Mouse (Mus musculus) embryonic facial prominence, embryonic 15.5 days (tissue): ENCODE results near the gene Chm. TPM values are rescaled to one million over a fixed set of nuclear protein-coding genes. Genes with fewer than 3 reads are reported as not detected.
"Not testable (repeated sequence)": the region's sequence is repeated elsewhere in the genome, so short reads cannot be mapped to it uniquely, and the experiment has no call there.

Source experiments
- ATAC-seq: fragments of 200-750 bp; cut with Nextera tagmentation; 2 replicates; pipeline ENCODE4 v1.8.0; 2017; ENCODE audit warnings: low read depth, moderate TSS enrichment; ENCODE audit not compliant: insufficient number of reproducible peaks, low FRiP score, low TSS enrichment
- H3K27ac ChIP-seq: fragments of 300-500 bp; sonication (generic); replicated peaks from 2 replicates; pipeline ENCODE4 v1.5.1; 2015; ENCODE audit warnings: mild to moderate bottlenecking, inconsistent platforms
- H3K27me3 ChIP-seq: fragments of 300-500 bp; sonication (generic); 2 replicates; pipeline ENCODE4 v1.6.1; 2015; ENCODE audit warnings: inconsistent platforms
- H3K36me3 ChIP-seq: fragments of 300-500 bp; sonication (generic); 2 replicates; pipeline ENCODE4 v1.6.1; 2015; ENCODE audit warnings: mild to moderate bottlenecking, inconsistent platforms
- H3K4me1 ChIP-seq: fragments of 300-500 bp; sonication (generic); 2 replicates; pipeline ENCODE4 v1.6.1; 2015; ENCODE audit warnings: inconsistent platforms
- H3K4me2 ChIP-seq: fragments of 300-500 bp; sonication (generic); replicated peaks from 2 replicates; pipeline ENCODE4 v1.6.1; 2015; ENCODE audit warnings: mild to moderate bottlenecking, inconsistent platforms
- H3K4me3 ChIP-seq: fragments of 300-500 bp; sonication (generic); replicated peaks from 2 replicates; pipeline ENCODE4 v1.5.1; 2015; ENCODE audit warnings: mild to moderate bottlenecking, inconsistent platforms
- H3K9ac ChIP-seq: fragments of 300-500 bp; sonication (generic); 2 replicates; pipeline ENCODE4 v1.6.1; 2015; ENCODE audit warnings: inconsistent platforms
- H3K9me3 ChIP-seq: fragments of 300-500 bp; sonication (generic); replicated peaks from 2 replicates; pipeline ENCODE4 v1.6.1; 2016; ENCODE audit warnings: inconsistent platforms
- WGBS: fragments of 180-500 bp; shearing (Covaris S2); methylation state at CpG from one replicate; pipeline ENCODE4 v1.1.7; 2015; 5-methylcytosine and 5-hydroxymethylcytosine counted together
- polyA plus RNA-seq: library from polyadenylated mRNA; unstranded; fragments of >200 nt; fragmentation: Nextera tagmentation; extraction: Ambion mirVana; gene quantifications from 2 replicates; pipeline ENCODE4 v1.2.1, GENCODE M21; 2015

Gene Chm
- 11.2 and 12.2 TPM in 2 replicates for polyA plus RNA-seq

DNA sequence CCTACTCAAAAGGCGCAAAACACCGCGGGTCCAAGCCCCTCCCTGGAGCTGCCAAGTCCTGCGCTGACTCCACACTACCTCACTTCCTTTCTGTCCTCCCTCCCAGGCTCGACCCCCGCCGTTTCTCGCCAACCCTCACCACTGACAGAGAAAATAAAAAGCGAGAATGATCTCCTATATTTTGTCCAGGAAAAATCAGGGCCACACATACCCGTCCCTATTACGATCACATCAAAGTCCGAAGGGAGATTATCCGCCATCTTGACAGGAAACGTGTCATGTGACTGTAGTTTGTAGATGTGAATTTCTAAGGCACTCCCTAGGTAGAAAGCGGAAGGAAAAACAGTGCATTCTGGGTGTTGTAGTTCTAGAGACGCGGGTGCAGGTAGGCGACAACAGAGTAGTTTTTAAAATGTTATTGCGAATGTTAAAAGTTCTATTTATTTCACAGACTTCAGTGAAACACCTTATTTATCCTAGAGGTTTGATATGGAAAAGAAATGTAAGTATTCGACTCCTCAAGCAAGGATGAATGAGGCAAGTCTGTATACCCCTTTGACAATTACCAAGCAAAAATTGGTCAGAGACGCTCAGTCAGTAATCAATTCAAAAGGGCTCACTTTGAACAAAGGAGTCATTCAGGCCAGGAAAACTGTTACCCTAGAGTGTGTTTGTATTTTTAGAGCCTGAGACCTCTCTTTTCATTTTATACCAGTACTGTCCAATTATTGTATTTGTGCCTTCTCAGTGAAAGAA is at the start of gene Chm:
Gene Chm (minus strand): TSS at position 288 of the 756 bp plus-strand sequence.
- H3K4me2 ChIP-seq = peak within 1 kb of the TSS; percentile 36
- WGBS = 11% methylated on average over 21 of the region's 21 CpGs
- H3K9ac ChIP-seq = peak within 1 kb of the TSS; percentile 21; the same call in 1 of the 2 replicates
- no peaks in the 10 kb centered on the region for H3K4me1 ChIP-seq
- ATAC-seq = peak; percentile 79
- no peaks in the 10 kb centered on the region for H3K27me3 ChIP-seq
- H3K27ac ChIP-seq = peak within 1 kb of the TSS; percentile 82
- H3K4me3 ChIP-seq = peak within 1 kb of the TSS; percentile 55
- H3K9me3 ChIP-seq = no peaks in the 10 kb centered on the region
- H3K36me3 ChIP-seq = no peaks in the 10 kb centered on the region

DNA sequence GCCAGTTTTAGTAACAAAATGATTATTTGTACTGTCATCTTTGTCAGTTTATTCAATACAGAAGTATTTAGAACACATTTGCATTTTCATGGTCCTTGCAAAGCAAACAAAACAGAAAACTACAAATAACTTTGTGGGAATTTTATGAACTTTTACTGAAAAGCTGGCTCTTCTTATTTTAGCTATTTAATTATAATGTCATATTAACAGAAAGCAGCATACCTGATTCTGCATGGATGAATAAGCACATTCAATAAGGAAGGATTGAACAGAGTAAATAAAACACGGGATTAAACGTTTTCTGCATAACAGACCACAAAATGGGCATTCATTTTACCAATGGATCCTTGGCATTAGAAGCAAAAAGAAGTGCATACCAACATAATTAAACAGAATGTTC is 8.6 kb upstream of the Chm start:
- ATAC-seq = no peak
- Histone ChIP-seq H3K4me2 (no peak overlapping the region), H3K27me3 (no peaks in the 10 kb centered on the region), H3K27ac (no peak overlapping the region), H3K36me3 (no peaks in the 10 kb centered on the region), H3K4me3 (no peak overlapping the region), H3K4me1 (no peaks in the 10 kb centered on the region), H3K9me3 (no peaks in the 10 kb centered on the region), H3K9ac (no peak overlapping the region)
- 31% methylated on average over 2 of the region's 2 CpGs for WGBS

DNA sequence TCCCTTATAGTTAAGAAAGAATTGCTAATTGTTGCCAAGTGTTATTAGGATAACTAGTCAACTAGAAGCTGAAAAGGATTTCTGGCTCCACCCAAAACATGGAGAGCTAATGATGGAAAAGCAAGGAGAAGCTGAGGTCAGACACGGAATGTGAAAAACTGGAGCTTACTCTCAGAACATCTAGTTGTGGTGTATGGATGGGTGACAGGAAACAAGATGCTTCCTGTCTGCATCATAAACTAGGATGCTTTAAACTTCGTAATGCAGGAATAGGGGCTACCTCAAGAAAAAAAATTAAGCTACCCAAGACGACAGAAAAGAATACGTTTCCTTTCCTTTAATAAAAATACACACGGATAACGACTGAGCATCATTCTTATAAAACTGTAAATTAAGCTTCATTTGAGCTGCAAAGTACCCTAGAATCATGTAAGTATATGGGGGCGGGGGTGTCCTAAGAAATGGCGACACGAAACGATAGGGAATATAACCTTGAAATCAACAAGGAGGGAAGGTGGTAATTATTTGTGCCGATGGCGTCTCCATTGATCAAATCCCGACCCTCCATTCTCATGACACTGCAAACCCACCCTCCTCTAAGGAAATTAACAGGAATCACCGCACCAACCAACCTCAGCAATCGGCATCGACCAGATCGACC is 618 bp downstream of the Chm start:
- H3K9me3 ChIP-seq = no peaks in the 10 kb centered on the region
- no peaks in the 10 kb centered on the region for H3K36me3 ChIP-seq
- peak overlapping the region; percentile 55 for H3K4me3 ChIP-seq
- H3K9ac ChIP-seq = peak overlapping the region; percentile 21; the same call in 1 of the 2 replicates
- H3K27ac ChIP-seq = peak overlapping the region; percentile 82; the same call in 1 of the 2 replicates
- no peak for ATAC-seq
- H3K4me2 ChIP-seq = peak overlapping the region; percentile 36
- 10% methylated on average over 17 of the region's 17 CpGs for WGBS
- H3K27me3 ChIP-seq = no peaks in the 10 kb centered on the region
- H3K4me1 ChIP-seq = no peaks in the 10 kb centered on the region

DNA sequence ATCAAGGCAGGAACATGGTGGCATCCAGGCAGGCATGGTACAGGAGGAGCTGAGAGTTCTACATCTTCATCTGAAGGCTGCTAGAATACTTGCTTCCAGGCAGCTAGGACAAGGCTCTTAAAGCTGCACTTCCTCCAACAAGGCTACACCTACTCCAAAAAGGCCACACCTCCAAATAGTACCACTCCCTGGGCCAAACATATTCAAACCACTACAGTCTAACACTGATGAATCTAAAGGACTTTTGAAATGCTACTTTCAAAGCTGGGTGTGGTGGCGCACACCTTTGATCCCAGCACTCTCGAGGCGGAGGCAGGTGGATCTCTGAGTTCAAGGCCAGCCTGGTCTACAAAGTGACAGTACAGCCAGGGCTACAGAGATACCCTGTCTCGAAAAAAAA is 4.5 kb downstream of the Chm start:
- not testable (repeated sequence) for H3K4me1 ChIP-seq, H3K9ac ChIP-seq, H3K4me3 ChIP-seq, H3K4me2 ChIP-seq, H3K9me3 ChIP-seq, H3K27ac ChIP-seq, H3K36me3 ChIP-seq, ATAC-seq, H3K27me3 ChIP-seq
- WGBS = 89% methylated on average over 4 of the region's 4 CpGs

DNA sequence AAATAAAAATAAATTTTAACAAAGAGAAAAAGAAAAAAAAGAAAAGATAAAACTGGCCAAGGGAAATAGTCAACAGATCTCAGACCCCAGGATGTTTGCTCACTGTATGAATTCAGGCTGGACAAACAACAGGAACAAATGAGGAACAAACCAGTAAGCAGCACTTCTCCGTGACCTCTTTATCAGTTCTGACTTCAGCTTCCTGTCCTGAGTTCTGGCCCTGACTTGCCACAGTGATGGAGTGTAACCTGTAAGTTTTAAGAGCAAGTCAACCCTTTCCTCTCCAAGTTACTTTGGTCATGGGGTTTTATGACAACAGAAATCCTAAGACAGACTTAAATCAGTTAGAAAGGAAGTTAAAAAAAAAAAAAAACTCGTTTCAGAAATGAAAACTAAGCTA is 12.6 kb downstream of the Chm start:
- 62% methylated on average over 2 of the region's 2 CpGs for WGBS
- Histone ChIP-seq H3K27me3 (no peaks in the 10 kb centered on the region), H3K36me3 (no peaks in the 10 kb centered on the region), H3K27ac (no peak overlapping the region), H3K9me3 (no peaks in the 10 kb centered on the region), H3K4me2 (no peak overlapping the region), H3K4me3 (no peak overlapping the region), H3K4me1 (no peaks in the 10 kb centered on the region), H3K9ac (no peak overlapping the region)
- ATAC-seq = no peak

DNA sequence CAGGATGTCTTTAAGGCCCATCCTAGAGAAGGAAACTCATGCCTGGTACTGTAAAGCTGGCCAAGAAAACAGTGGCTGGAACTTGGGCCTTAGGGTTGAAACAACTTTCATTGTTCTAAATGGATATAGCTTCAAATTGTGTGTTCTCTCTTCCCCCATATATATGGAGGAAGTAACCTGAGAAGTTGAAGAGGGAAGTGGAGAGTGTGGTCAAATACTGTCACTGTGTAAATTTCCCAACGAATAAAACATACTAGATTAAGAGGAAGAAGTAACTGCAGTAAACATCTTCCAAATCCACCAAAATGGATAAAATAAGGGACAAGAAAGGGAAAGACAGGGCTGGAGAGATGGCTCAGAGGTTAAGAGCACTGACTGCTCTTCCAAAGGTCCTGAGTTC is 13.0 kb downstream of the Chm start:
- WGBS = 76% methylated on average over 1 of the region's 1 CpGs

DNA sequence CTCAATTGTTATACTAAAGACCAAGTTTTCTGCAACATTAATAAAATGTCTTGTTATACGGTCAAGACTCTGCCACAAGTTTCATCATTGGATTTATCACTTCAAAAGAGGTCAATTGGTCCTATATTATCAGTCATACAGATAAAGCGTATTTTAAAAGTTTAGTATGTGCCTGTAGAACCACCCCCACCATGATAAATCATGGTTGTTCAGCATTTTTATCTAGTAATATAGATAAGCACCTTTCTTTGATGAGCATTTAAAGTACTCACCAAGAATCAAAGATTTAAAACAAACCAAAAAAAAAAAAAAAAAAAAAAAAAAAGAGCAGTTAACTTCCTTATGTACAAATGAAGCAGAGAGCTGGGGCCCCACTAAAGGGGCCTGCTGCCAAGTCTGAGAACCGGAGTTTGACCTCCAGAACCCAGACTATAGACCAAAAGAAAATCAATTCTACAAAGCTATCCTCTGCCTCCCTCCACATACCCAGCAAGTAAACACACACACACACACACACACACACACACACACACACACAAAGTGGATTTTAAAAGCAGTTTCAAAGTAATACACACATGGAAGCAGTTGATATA is 25.0 kb downstream of the Chm start:
- Histone ChIP-seq H3K27me3 (no peaks in the 10 kb centered on the region), H3K9me3 (no peaks in the 10 kb centered on the region), H3K4me1 (no peaks in the 10 kb centered on the region), H3K4me3 (no peak overlapping the region), H3K27ac (no peak overlapping the region), H3K36me3 (no peaks in the 10 kb centered on the region), H3K4me2 (no peak overlapping the region), H3K9ac (no peak overlapping the region)
- 72% methylated on average over 3 of the region's 3 CpGs for WGBS
- no peak for ATAC-seq

More for the DNA sequence above, 13.0 kb downstream of the Chm start:
- Histone ChIP-seq H3K36me3 (no peaks in the 10 kb centered on the region), H3K27me3 (no peaks in the 10 kb centered on the region), H3K4me2 (no peak overlapping the region), H3K4me3 (no peak overlapping the region), H3K4me1 (no peaks in the 10 kb centered on the region), H3K9ac (no peak overlapping the region), H3K9me3 (no peaks in the 10 kb centered on the region), H3K27ac (no peak overlapping the region)
- no peak for ATAC-seq

DNA sequence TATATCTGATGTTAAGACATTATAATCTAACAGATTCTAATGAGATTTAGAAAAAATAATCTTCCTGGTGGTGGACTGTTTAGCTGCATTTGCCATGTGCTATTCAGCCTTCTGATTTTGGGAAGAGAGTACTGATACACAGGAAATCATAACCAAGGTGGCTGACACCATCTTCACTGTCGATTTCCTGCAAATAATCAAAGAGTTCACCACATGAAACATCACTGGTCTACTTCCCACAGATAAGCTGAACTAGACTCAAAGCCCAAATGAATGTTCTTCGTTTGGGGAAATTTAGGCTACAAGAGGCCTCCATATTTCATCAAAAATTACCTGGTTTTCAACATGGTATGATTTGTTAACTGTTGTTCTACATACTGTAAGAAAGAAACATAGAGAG is 101.1 kb downstream of the Chm start:
- Histone ChIP-seq H3K27me3 (no peaks in the 10 kb centered on the region), H3K27ac (no peak overlapping the region)
- ATAC-seq = no peak

DNA sequence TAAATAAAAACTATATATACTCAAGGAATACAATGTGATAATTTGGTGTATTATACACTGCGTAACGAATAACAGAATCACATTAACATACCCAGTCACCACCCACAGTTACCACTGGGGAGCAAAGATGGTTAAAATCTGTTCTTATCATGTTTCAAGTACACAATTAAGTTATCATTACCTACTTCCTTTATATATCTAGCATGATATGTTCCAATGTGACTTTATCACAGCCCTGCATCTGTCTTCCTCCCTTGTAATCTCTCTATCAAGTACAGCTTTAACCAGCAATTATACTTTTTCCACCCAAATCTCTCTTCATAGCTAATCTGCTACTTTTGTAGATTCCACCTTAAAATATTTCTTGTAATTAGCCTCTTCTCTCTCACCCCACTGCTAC is 109.3 kb downstream of the Chm start:
- 93% methylated on average over 2 of the region's 2 CpGs for WGBS
- Histone ChIP-seq H3K36me3 (no peaks in the 10 kb centered on the region), H3K9ac (no peak overlapping the region), H3K9me3 (no peaks in the 10 kb centered on the region), H3K27ac (no peak overlapping the region), H3K27me3 (no peaks in the 10 kb centered on the region), H3K4me2 (no peak overlapping the region), H3K4me1 (no peaks in the 10 kb centered on the region), H3K4me3 (no peak overlapping the region)
- no peak for ATAC-seq

More for the DNA sequence above, 101.1 kb downstream of the Chm start:
- no peaks in the 10 kb centered on the region for H3K4me1 ChIP-seq
- no peaks in the 10 kb centered on the region for H3K36me3 ChIP-seq
- no peak overlapping the region for H3K9ac ChIP-seq
- no peaks in the 10 kb centered on the region for H3K9me3 ChIP-seq
- no peak overlapping the region for H3K4me3 ChIP-seq
- no peak overlapping the region for H3K4me2 ChIP-seq
- WGBS = 70% methylated on average over 2 of the region's 2 CpGs

DNA sequence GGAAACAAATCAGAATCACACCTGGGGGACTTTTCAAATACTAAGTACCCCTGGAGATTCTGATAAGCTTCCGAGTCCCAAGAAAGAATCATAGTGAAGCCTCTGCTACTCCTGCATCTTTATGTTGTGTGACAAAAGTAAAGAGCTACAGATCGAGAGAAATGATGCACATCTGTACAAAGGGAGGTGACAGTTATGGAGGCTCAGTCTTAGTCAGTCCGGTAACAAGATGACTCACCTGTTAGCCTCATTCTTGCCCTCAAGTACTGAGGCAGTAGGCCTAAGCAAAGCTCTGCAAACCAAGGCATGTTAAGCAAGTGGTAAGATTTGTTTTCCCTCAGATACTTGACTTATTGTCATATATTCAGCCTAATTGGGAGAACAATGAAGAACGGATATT is 110.5 kb downstream of the Chm start:
- no peaks in the 10 kb centered on the region for H3K4me1 ChIP-seq
- no peaks in the 10 kb centered on the region for H3K27me3 ChIP-seq
- no peak overlapping the region for H3K27ac ChIP-seq
- H3K4me3 ChIP-seq = no peak overlapping the region
- no peak for ATAC-seq
- no peaks in the 10 kb centered on the region for H3K36me3 ChIP-seq
- H3K9me3 ChIP-seq = no peaks in the 10 kb centered on the region
- WGBS = 88% methylated on average over 4 of the region's 4 CpGs
- no peak overlapping the region for H3K4me2 ChIP-seq
- no peak overlapping the region for H3K9ac ChIP-seq

DNA sequence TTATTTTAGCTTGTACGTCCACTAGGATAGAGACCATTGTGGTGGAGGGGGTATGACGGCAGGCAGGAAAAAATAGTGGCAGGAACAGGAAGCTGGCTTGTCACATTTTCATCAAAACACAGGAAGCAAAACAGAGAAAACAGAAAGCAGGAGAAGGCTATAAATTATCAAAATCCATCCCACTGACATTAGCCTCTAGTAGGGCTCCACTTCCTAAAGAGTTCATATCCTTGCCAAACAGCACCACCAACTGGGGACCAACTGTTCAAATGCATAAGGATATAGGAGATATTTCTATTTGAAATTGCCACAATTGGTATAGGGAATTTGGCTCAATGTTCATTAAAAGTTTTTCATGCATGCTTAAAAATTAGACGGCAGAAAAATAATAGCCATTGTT is 181.7 kb downstream of the Chm start:
- Histone ChIP-seq H3K27ac (no peak overlapping the region), H3K9ac (no peak overlapping the region), H3K9me3 (no peaks in the 10 kb centered on the region), H3K27me3 (no peaks in the 10 kb centered on the region), H3K4me3 (no peak overlapping the region), H3K36me3 (no peaks in the 10 kb centered on the region), H3K4me2 (no peak overlapping the region), H3K4me1 (no peaks in the 10 kb centered on the region)
- ATAC-seq = no peak
- 79% methylated on average over 3 of the region's 3 CpGs for WGBS
